Mouse (Mus musculus): Measurements from ENCODE around the gene Habp2.

The Habp2 gene

DNA sequence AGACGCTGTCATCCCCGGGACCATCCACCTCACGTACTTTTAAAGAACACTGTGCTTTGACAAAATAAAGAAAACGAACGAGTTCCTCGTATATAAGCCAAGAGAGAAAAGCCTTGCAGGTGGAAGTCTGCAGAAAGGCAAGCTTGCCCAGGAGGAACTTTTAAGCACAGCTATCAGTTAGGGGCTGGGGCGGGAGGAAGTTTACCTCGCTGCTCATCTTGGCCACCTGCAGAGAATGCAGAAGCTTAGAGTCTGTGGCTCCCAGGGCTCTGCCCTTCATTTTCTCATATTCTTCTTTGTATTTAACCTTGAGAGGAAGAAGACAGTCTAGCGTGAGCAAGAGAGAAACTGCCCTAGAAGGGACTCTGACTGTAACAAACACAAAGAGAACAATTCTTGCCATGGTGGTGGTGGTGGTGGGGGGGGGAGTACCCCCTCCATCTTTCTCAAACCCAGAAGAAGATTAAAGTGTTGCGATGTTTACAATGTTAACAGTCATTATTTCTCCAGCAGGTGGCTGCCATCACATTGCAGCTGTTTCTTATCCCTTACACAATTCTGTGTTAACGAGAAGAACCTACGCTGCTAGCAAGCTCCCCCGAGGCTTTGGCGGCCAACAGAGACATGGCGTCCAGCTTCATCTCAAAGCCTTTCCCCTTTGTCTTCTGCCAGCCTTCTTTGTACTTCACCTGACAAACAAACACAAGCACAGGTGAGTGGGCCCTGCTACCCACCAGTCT is 77.0 kb downstream of the Habp2 start:
- DNase-seq (ENCODE audit: low spot score): no peak

DNA sequence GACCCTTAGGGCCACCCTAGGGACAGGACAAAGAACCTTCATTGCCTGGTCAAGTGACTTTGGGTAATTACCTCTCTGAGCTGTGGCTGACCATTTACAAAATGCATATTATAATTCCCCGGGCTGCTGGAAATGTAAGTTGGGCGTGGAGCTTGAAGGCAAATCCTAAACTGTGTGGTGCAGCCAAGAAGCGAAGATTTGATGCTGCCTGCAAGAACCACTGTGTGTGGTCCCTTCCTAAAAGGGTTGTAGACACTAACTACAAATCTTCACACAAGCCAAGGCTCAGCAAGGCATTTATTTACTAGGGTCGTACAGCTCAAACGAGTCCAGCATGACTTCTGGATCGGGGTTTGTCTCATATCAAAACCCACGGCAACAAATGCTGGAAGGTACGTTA is 77.6 kb downstream of the Habp2 start:
- no peak for DNase-seq (ENCODE audit: low spot score)

DNA sequence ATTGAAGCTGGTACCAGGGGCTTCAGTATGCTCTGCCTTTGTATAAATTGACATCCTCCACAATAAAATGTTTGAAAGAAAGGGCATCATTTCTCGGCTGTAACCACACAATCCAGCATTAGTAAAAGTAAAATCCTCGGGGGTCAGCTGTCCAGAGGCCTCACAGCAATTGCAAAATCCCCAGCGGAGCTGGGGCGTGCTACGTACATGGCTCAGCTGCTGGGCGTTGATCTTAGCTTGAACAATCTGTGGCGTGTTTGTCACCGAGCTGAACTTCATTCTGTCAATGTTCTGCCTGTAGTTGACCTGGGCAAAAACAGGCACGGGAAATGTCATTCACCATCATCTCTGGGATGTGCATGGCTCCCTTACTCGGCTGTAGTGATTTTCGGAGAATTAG is 79.2 kb downstream of the Habp2 start:
- no peak for DNase-seq (ENCODE audit: low spot score)

DNA sequence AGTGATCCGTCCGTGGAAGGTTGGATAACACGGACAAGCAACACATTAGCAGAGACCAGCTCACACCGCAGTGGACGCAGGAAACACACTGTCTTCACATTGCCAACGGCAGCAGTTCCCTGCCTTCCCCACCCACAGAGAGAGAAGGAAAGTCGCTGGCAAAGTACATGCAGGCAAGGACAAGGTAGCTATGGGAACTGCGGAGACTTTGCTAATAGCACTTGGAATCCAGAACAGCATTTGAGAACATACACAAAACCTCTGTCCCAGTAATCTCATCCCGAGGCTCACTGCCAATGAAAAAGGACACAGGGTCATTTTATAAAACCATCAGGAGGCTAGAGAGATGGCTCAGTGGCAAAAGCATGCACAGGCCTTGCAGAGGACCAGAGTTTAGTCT is 79.7 kb downstream of the Habp2 start:
- DNase-seq (ENCODE audit: low spot score): no peak

DNA sequence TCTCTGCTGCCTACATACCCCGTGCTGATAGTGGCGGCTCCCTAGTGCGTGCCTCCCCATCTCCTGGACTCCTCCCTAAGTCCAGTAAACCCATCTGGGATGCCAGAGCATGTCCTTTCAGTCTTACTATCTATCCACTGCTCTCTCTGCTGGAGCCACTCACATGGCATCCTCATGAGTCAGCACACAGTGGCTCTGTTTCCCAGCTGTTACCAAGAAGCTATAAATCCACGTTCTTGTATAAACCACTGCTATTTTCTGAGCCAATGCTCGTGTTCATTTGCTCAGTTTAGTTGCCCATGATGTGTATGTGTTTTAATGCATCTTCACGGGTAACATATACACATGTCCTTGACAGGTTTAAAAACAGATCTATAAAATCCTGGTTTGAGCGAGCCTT is 80.8 kb downstream of the Habp2 start:
- peak; percentile 18 for DNase-seq (ENCODE audit: low spot score)

DNA sequence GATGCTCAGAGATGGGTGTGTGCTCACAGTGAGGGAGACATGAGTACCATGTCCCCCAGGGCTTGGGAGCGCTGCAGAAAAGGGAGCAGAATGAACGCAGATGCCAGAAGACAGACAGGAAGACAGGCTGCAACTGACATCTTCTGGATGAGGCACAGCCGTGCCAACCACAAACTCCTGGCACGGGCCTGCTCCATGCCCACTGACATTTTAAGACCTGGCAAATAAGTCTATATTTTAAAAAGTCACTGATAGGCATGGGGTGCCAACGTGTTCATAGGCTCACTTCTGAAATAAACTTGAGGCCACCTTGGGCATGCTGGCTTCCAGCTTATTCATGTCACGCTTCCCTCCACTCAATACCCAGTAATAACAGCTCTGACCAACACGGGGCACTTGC is 82.0 kb downstream of the Habp2 start:
- DNase-seq (ENCODE audit: low spot score): no peak

Data from yolk sac, embryonic 10.5 days (tissue).